ENCODE assay signal across 16 mouse cellular contexts in the genomic region with DNA sequence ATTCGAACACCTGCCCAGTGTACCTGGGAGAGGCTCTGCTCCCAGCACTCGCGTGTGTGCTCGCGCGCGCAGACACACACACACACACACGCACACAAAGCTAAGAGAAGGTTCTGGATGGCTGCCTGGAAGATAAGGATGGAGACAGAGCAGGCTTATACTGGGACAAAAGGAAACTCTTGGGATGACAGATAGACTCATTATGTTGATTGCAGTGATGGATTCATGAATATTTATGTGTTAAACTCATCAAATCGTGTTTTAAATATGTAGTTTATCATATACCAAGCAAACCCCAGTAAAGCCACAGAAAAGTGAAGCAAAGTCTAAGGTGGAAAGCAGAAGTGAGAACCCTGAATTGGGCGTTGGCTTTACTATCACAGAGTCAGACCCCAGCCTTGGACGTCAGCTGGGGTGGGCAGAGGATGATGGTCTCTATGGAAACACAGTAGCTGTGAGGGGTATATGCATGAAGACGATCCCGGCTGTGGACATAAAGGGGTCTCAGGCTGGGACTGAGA. TPM values are rescaled to one million over a fixed set of nuclear protein-coding genes. Genes with fewer than 3 reads are reported as not detected.
A peak's percentile ranks its signal among the peaks of the same experiment; 100 is the strongest.
DNase-seq lines count a peak whose midpoint lies in the region; ATAC-seq and TF ChIP-seq lines count a peak whose summit lies in the region.
"Had no signal": no experiment of that assay in that cellular context is flagged by ENCODE, and none has a peak within 500 bp of the region (broad histone marks: within the 10 kb centered on the region; RNA-seq: fewer than 3 reads in every experiment).

No protein-coding gene starts in this region.

- DNase-seq in gastrocnemius, adult 2 months: no peak
- DNase-seq in gastrocnemius, postnatal 25 days: no peak
- peak; percentile 31 for DNase-seq in spleen, adult 12 weeks (ENCODE audit: low spot score)
- no peak for DNase-seq in spleen, postnatal 4 days (ENCODE audit: low spot score in 2 of 2)
- DNase-seq in cerebellum, adult 11 months: no peak
- no peak for DNase-seq in kidney, adult 9 months
- DNase-seq: adrenal gland, postnatal 14 days; liver, postnatal 0 days had no signal

- 47% methylated on average over 13 of the region's 13 CpGs for WGBS in hindbrain, embryonic 15.5 days

- no peaks in the 10 kb centered on the region for H3K9me3 ChIP-seq in hindbrain, embryonic 15.5 days
- H3K9me3 ChIP-seq: embryonic facial prominence, embryonic 13.5 days; intestine, embryonic 15.5 days; limb, embryonic 10.5 days; megakaryocyte, embryonic 14.5 days had no signal

- TF ChIP-seq CTCF in gastrocnemius, adult 2 months (IDR thresholded peaks at IDR 0.05): no peak

- 0 out of 2 replicates have a peak overlapping the region, but pooled peaks have one; percentile 39 for H3K27ac ChIP-seq in gastrocnemius, adult 2 months
- H3K27ac ChIP-seq in hindbrain, embryonic 15.5 days (replicated peaks): peak overlapping the region; percentile 36; the same call in 1 of the 2 replicates
- H3K27ac ChIP-seq: embryonic facial prominence, embryonic 13.5 days; intestine, embryonic 15.5 days; limb, embryonic 10.5 days had no signal

- no peak overlapping the region for H3K4me2 ChIP-seq in hindbrain, embryonic 15.5 days
- H3K4me2 ChIP-seq: embryonic facial prominence, embryonic 13.5 days; heart, embryonic 11.5 days; intestine, embryonic 15.5 days had no signal

- no peak overlapping the region for H3K4me3 ChIP-seq in gastrocnemius, adult 2 months
- no peak overlapping the region for H3K4me3 ChIP-seq in hindbrain, embryonic 15.5 days
- H3K4me3 ChIP-seq: embryonic facial prominence, embryonic 13.5 days; intestine, embryonic 15.5 days; limb, embryonic 10.5 days; megakaryocyte, embryonic 14.5 days had no signal

- intact Hi-C loops in gastrocnemius, adult 2 months (cut with DNase I): no loop called here

- H3K36me3 ChIP-seq in hindbrain, embryonic 15.5 days: peaks cover 36% of the 10 kb centered on the region

- peaks cover 54% of the 10 kb centered on the region for H3K4me1 ChIP-seq in hindbrain, embryonic 15.5 days (replicated peaks)

- no peaks in the 10 kb centered on the region for H3K27me3 ChIP-seq in hindbrain, embryonic 15.5 days
- H3K27me3 ChIP-seq: embryonic facial prominence, embryonic 13.5 days; intestine, embryonic 15.5 days; Patski had no signal

- no peak for ATAC-seq in hindbrain, embryonic 15.5 days (ENCODE audit: low FRiP score, low read depth)
- ATAC-seq in cerebellum, adult (ENCODE audit: insufficient number of reproducible peaks, low FRiP score, low TSS enrichment): no peak
- ATAC-seq: intestine, embryonic 15.5 days; liver, postnatal 0 days; Patski had no signal

- no peak overlapping the region for H3K9ac ChIP-seq in hindbrain, embryonic 15.5 days
- H3K9ac ChIP-seq: intestine, embryonic 15.5 days; liver, postnatal 0 days had no signal

RNA-seq across cellular contexts. Expression of gene Sbk1, which starts 16.2 kb away (rescaled TPM):
- 10 to 100 TPM; 13.6 to 21.9 TPM for total RNA-seq in gastrocnemius, adult 2 months (2021)
- 10 to 100 TPM; 22.2 to 25.0 TPM for total RNA-seq in gastrocnemius, postnatal 25 days (2021)
- 250 and 292 TPM in 2 replicates for polyA plus RNA-seq in hindbrain, embryonic 15.5 days (2015; fragmentation: Nextera tagmentation; extraction: Ambion mirVana)
